Mouse (Mus musculus) liver, embryonic 15.5 days (tissue): ENCODE results near the gene Fgfr2. TPM values are rescaled to one million over a fixed set of nuclear protein-coding genes. Genes with fewer than 3 reads are reported as not detected.

Source experiments
- ATAC-seq: fragments of 200-750 bp; cut with Nextera tagmentation; 2 replicates; pipeline ENCODE4 v1.8.0; 2017; ENCODE audit warnings: moderate number of reproducible peaks, mild to moderate bottlenecking, moderate library complexity; ENCODE audit not compliant: insufficient read depth
- H3K27ac ChIP-seq: fragments of 300-500 bp; sonication (generic); replicated peaks from 2 replicates; pipeline ENCODE4 v1.5.1; 2015; ENCODE audit warnings: mild to moderate bottlenecking, inconsistent platforms
- H3K27me3 ChIP-seq: fragments of 300-500 bp; sonication (generic); 2 replicates; pipeline ENCODE4 v1.6.1; 2015; ENCODE audit warnings: mild to moderate bottlenecking, inconsistent platforms
- H3K36me3 ChIP-seq: fragments of 300-500 bp; sonication (generic); replicated peaks from 2 replicates; pipeline ENCODE4 v1.6.1; 2015; ENCODE audit warnings: moderate library complexity, mild to moderate bottlenecking, inconsistent platforms
- H3K4me1 ChIP-seq: fragments of 300-500 bp; sonication (generic); replicated peaks from 2 replicates; pipeline ENCODE4 v1.6.1; 2015; ENCODE audit warnings: inconsistent platforms
- H3K4me2 ChIP-seq: fragments of 300-500 bp; sonication (generic); 2 replicates; pipeline ENCODE4 v1.6.1; 2015; ENCODE audit warnings: moderate library complexity, mild to moderate bottlenecking, inconsistent platforms
- H3K4me3 ChIP-seq: fragments of 300-500 bp; sonication (generic); replicated peaks from 2 replicates; pipeline ENCODE4 v1.5.1; 2015; ENCODE audit warnings: mild to moderate bottlenecking, inconsistent platforms
- H3K9ac ChIP-seq: fragments of 300-500 bp; sonication (generic); 2 replicates; pipeline ENCODE4 v1.6.1; 2015; ENCODE audit warnings: moderate library complexity, mild to moderate bottlenecking, inconsistent platforms
- H3K9me3 ChIP-seq: fragments of 300-500 bp; sonication (generic); replicated peaks from 2 replicates; pipeline ENCODE4 v1.6.1; 2016; ENCODE audit warnings: inconsistent platforms
- WGBS: fragments of 180-500 bp; shearing (Covaris S2); methylation state at CpG from one replicate; pipeline ENCODE4 v1.1.7; 2015; ENCODE audit warnings: mixed read lengths; ENCODE audit not compliant: insufficient replicate concordance; 5-methylcytosine and 5-hydroxymethylcytosine counted together
- polyA plus RNA-seq: library from polyadenylated mRNA; unstranded; fragments of >200 nt; fragmentation: Nextera tagmentation; extraction: Ambion mirVana; gene quantifications from 2 replicates; pipeline ENCODE4 v1.2.1, GENCODE M21; 2015

The Fgfr2 gene
- polyA plus RNA-seq, 1 experiment from 2014 or later = 10.5 TPM

DNA sequence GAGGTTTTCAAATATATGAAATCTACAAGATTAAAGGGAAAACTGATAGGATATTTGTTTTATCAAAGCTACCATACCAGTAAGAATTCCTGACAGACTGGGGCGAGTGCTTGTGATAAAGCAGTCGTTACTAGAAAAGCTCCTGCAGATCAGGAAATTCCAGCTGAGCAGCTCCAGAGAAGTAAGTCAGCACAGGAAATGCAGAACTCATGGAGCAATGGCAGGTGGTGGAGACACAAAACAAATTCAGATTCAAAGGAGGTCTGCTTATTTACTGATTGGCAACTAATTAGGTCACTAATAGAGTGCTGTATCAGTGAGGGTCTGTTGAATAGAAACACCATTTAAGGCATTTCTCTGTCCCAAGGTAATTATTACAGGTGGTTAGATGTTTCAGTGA lies 2232.3 kb downstream of the Fgfr2 start:
- no peak overlapping the region for H3K4me3 ChIP-seq
- 20% methylated on average over 2 of the region's 2 CpGs for WGBS
- no peaks in the 10 kb centered on the region for H3K27me3 ChIP-seq
- no peaks in the 10 kb centered on the region for H3K9me3 ChIP-seq
- H3K9ac ChIP-seq = no peak overlapping the region
- H3K27ac ChIP-seq = no peak overlapping the region
- H3K36me3 ChIP-seq = no peaks in the 10 kb centered on the region; the same call in 1 of the 2 replicates
- no peaks in the 10 kb centered on the region for H3K4me1 ChIP-seq
- ATAC-seq = no peak
- no peak overlapping the region for H3K4me2 ChIP-seq

DNA sequence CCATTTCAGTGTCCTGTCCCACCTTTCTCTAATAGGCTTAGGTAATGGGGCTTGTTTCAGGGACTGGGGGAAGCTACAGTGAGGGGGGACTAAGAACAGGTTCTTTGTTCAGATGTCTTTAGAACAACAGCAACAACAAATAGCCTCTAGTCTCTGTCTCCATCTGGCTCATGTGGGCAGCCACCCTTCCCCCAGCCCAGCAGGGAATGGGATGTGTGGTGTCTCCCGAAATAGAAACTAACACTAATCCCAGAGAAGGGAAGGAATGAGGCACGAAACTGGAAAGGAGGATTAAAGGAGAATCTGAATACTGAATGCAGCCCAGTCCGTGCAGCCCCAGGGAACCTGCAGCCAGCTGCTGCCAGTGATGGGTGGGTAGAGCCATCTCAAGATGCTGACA lies 2235.2 kb downstream of the Fgfr2 start:
- no peak overlapping the region for H3K9ac ChIP-seq
- no peaks in the 10 kb centered on the region for H3K27me3 ChIP-seq
- H3K27ac ChIP-seq = no peak overlapping the region
- no peaks in the 10 kb centered on the region; the same call in 1 of the 2 replicates for H3K36me3 ChIP-seq
- no peak overlapping the region for H3K4me2 ChIP-seq
- no peak for ATAC-seq
- no peak overlapping the region for H3K4me3 ChIP-seq
- WGBS = 45% methylated on average over 3 of the region's 3 CpGs
- no peaks in the 10 kb centered on the region for H3K4me1 ChIP-seq
- no peaks in the 10 kb centered on the region for H3K9me3 ChIP-seq

DNA sequence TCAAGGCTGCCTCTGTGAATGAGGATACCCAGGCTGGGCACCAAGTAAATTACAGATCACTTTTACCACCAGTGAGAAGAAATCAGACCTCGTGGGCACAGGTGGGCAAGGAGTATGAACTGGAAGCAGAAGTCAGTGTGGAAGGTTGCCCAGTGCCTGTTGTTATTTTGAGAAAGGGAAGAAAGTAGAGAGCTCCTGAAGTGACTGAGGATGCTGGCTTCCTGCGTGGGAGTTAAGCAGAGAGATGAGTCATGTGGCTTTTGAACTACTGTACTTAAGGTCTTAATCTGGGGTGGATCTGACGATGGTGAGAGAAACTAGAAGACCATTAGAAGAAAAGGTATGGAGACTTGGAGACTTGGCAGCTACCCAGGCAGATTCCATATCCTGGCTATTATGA lies 2236.9 kb downstream of the Fgfr2 start:
- no peaks in the 10 kb centered on the region for H3K27me3 ChIP-seq
- H3K9me3 ChIP-seq = no peaks in the 10 kb centered on the region
- WGBS = 45% methylated on average over 3 of the region's 3 CpGs
- no peak overlapping the region for H3K27ac ChIP-seq
- no peak for ATAC-seq
- H3K4me2 ChIP-seq = no peak overlapping the region
- no peaks in the 10 kb centered on the region for H3K4me1 ChIP-seq
- H3K36me3 ChIP-seq = no peaks in the 10 kb centered on the region; the same call in 1 of the 2 replicates
- no peak overlapping the region for H3K4me3 ChIP-seq
- H3K9ac ChIP-seq = no peak overlapping the region

DNA sequence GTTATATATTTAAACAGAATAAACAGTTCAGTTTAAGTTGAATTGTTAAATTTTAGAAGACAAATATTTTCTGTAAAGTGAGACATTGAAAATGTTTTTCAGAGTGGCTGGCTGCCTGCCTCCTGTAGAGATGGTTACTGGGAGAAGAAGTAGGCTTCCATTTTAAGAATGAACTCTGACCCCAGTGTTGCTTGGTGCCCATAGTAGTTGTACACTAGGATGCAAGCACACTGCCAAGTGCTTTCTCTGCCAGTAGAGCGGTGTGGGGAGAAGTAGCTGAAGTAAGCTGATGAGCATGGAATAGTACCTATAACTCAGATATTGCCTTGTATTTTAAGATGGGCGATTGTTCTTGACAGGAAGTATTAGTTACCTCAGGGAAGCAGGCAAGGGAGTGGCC lies 2239.0 kb downstream of the Fgfr2 start:
- H3K4me1 ChIP-seq = no peaks in the 10 kb centered on the region
- no peak overlapping the region for H3K4me3 ChIP-seq
- H3K36me3 ChIP-seq = no peaks in the 10 kb centered on the region; the same call in 1 of the 2 replicates
- H3K27me3 ChIP-seq = no peaks in the 10 kb centered on the region
- no peak overlapping the region for H3K9ac ChIP-seq
- no peak overlapping the region for H3K4me2 ChIP-seq
- ATAC-seq = no peak
- no peaks in the 10 kb centered on the region for H3K9me3 ChIP-seq
- no peak overlapping the region for H3K27ac ChIP-seq
- 60% methylated on average over 2 of the region's 2 CpGs for WGBS

DNA sequence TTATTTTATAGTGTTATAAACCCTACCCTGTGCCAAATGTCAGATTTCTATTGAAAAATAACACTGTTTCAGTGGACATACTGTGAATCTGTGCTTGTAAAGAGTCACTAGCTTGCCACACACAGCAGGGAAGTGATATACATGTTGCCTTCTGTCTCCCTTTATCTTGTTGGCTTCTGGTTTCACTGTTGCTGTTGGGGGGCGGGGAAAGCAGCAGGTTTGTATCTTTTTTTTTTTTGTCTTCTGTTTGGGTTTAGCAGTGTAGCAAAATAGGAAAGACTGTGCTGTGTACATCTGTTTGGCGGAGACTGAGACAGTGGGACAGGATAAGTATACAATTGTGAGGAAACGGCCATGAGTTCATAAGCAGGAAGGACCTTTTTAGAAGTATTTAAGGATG lies 2255.9 kb downstream of the Fgfr2 start:
- Histone ChIP-seq H3K36me3 (no peaks in the 10 kb centered on the region), H3K4me2 (no peak overlapping the region), H3K27ac (no peak overlapping the region), H3K27me3 (peaks cover 31% of the 10 kb centered on the region), H3K9ac (no peak overlapping the region), H3K4me1 (no peaks in the 10 kb centered on the region; the same call in 1 of the 2 replicates), H3K4me3 (no peak overlapping the region), H3K9me3 (no peaks in the 10 kb centered on the region)
- no peak for ATAC-seq
- WGBS = 37% methylated on average over 3 of the region's 3 CpGs

DNA sequence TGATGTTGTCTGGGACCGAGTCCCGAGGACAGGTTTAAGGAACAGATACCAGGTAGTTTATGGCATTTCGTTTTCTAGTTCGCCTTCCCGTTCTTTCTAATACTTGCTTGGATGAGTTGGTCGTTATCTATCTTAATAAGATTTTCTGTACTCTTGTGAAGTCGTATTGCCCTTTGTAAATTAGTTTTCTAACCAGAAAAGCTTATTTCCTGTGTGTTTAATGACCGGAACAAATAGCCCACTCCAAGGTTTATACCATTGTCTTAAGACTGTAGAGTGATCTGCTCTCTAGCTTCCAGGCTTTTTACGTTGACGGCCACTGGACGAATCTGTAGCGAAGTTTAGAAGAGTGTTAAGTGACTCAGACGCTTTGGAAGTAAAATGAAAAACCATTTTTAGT lies 2256.5 kb downstream of the Fgfr2 start:
- WGBS = 5% methylated on average over 13 of the region's 13 CpGs
- Histone ChIP-seq H3K9me3 (no peaks in the 10 kb centered on the region), H3K36me3 (no peaks in the 10 kb centered on the region), H3K27me3 (peaks cover 31% of the 10 kb centered on the region), H3K9ac (peak overlapping the region; percentile 47; the same call in 1 of the 2 replicates), H3K4me2 (peak overlapping the region; percentile 63), H3K4me1 (no peaks in the 10 kb centered on the region; the same call in 1 of the 2 replicates), H3K4me3 (peak overlapping the region; percentile 63), H3K27ac (no peak overlapping the region)
- no peak for ATAC-seq

DNA sequence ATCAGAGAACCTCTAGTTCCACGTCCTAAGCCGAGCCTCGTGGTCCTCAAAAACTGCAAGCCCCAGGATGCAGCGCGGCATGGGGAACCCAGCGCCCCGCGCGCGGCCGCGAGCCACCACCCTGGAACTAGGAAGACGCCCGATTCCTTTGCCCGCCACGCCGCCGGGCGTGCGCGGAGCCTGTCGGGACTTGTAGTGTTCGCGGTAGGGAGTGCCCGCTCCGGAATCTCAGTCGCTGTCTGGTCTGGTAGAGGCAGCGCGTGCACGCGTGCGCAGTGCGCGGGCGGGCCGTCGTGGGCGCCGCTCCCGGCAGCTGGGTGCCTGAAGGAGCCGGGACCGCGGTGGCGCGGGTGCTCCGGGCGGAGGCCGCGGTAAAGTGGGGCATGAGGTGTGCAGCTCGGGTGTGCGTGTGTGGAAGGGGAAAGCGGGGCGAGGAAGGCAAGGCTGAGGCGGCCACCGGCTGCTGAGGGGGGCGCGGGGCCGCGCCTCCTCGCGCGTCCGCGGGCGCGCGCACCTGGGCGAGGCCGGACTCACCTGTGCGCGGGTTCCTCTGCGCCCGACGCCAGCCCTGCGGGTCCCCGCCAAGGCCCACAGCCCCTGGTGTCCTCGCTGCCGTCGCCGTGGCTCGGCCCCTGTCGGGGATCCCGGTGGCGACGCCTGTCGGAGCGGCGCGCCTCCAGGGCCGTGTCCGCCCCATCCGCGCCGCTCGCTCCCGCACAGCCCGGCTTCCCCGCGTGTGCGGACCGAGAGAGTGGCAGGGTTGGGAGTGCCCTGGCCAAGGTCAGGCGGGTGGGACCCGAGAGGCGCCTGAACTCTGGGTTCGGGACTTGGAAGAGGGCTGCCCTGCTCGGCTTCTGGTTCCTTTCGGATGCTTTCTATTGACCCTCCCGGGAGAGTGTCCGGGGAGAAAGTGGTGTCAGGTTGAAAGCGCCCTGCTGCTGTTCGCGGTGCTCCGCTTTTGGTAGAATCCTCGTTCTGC lies 2257.2 kb downstream of the Fgfr2 start, which contains the start of gene Plekha1:
Gene Plekha1, plus strand, starts transcription at position 144 of the 979 bp plus-strand sequence.
- Histone ChIP-seq H3K4me1 (no peaks in the 10 kb centered on the region; the same call in 1 of the 2 replicates), H3K4me2 (peak within 1 kb of the TSS; percentile 63), H3K4me3 (peak within 1 kb of the TSS; percentile 63), H3K9ac (peak within 1 kb of the TSS; percentile 47), H3K27me3 (peaks cover 31% of the 10 kb centered on the region), H3K9me3 (no peaks in the 10 kb centered on the region), H3K36me3 (no peaks in the 10 kb centered on the region), H3K27ac (0 out of 2 replicates have a peak within 1 kb of the TSS, but pooled peaks have one; percentile 24)
- peak; percentile 90 for ATAC-seq
- WGBS = under 1% methylated on average over 114 of the region's 114 CpGs

DNA sequence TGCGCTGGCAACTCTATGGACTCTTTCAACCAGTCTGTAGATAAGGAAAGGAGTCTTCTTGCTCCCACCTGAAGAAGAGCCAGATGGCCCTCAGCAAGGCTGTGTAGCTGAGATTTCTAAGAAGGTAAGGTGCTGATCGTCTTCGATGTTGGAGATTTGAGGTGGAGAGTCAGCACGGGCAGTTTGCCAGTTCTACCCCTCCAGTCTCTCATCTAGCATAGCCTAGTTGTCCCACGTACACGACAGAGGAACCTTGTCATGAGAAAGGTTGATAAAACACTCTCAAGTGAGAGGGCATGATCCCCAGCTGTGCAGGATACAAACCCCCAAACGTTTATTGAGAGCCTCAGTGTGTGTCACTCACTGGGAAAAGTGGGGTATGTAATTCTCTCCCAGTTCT lies 2258.4 kb downstream of the Fgfr2 start:
- H3K4me3 ChIP-seq = no peak overlapping the region
- ATAC-seq = no peak
- H3K9ac ChIP-seq = no peak overlapping the region
- peaks cover 31% of the 10 kb centered on the region for H3K27me3 ChIP-seq
- H3K4me1 ChIP-seq = no peaks in the 10 kb centered on the region; the same call in 1 of the 2 replicates
- H3K36me3 ChIP-seq = no peaks in the 10 kb centered on the region
- H3K4me2 ChIP-seq = no peak overlapping the region
- H3K27ac ChIP-seq = no peak overlapping the region
- H3K9me3 ChIP-seq = no peaks in the 10 kb centered on the region
- 54% methylated on average over 7 of the region's 7 CpGs for WGBS

DNA sequence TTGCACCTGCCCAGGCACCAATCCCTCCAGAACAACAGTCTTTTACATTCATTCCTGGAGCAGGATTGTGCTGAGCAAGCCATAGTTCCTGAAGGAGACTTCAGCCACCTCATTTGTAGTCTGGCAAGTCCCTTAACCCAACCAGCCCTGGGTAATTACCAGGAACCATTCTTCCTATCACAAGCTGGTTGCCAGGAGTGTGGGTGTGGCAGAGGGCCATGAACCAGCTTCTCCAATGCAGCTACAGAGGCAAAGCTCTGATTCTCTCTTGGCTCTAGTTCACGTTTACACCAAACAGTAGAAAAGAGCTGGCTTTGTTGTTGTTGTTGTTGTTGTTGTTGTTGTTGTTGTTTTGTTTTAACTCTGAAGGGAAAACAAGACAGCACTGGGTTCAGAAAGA lies 2260.6 kb downstream of the Fgfr2 start:
- Histone ChIP-seq H3K4me2 (no peak overlapping the region), H3K36me3 (no peaks in the 10 kb centered on the region), H3K27ac (no peak overlapping the region), H3K9me3 (no peaks in the 10 kb centered on the region), H3K4me3 (no peak overlapping the region), H3K9ac (no peak overlapping the region), H3K27me3 (peaks cover 29% of the 10 kb centered on the region), H3K4me1 (no peaks in the 10 kb centered on the region; the same call in 1 of the 2 replicates)
- WGBS = 43% methylated on average over 1 of the region's 1 CpGs
- no peak for ATAC-seq

GRCm38 (mm10) chr7:130860721-130861142 lies 2262.4 kb downstream of the Fgfr2 start:
- Histone ChIP-seq H3K9me3 (no peaks in the 10 kb centered on the region), H3K9ac (no peak overlapping the region), H3K4me1 (no peaks in the 10 kb centered on the region; the same call in 1 of the 2 replicates), H3K4me2 (no peak overlapping the region), H3K36me3 (no peaks in the 10 kb centered on the region), H3K27ac (no peak overlapping the region), H3K4me3 (no peak overlapping the region), H3K27me3 (peaks cover 13% of the 10 kb centered on the region)
- ATAC-seq = no peak
- 55% methylated on average over 11 of the region's 11 CpGs for WGBS

- 0 out of 2 replicates have a peak, but pooled peaks cover under 1% of the 10 kb centered on the region for H3K4me1 ChIP-seq
- no peak overlapping the region for H3K4me2 ChIP-seq
- no peak overlapping the region for H3K4me3 ChIP-seq
- no peak overlapping the region for H3K27ac ChIP-seq
- H3K9me3 ChIP-seq = no peaks in the 10 kb centered on the region
- peaks cover 5% of the 10 kb centered on the region for H3K27me3 ChIP-seq
- WGBS = 49% methylated on average over 4 of the region's 5 CpGs
- H3K36me3 ChIP-seq = no peaks in the 10 kb centered on the region
- H3K9ac ChIP-seq = no peak overlapping the region
- no peak for ATAC-seq
These were observed 2263.2 kb downstream of the Fgfr2 start for GRCm38 (mm10) chr7:130859926-130860325.
